Mouse (Mus musculus): ENCODE results near the gene Gm10160.

- no peak for TF ChIP-seq GATA1 (IDR thresholded peaks at IDR 0.05; ENCODE audit: borderline replicate concordance, low read length)
- no peak for TF ChIP-seq FLI1 (IDR thresholded peaks at IDR 0.05; ENCODE audit: low read length)
Observed at GRCm38 (mm10) chr7:81856221-81856620, 627 bp upstream of the Gm10160 start.

All from megakaryocyte, embryonic 14.5 days (primary cell).